Comparison of ENCODE assay signal across 23 mouse cellular contexts in the genomic region with DNA sequence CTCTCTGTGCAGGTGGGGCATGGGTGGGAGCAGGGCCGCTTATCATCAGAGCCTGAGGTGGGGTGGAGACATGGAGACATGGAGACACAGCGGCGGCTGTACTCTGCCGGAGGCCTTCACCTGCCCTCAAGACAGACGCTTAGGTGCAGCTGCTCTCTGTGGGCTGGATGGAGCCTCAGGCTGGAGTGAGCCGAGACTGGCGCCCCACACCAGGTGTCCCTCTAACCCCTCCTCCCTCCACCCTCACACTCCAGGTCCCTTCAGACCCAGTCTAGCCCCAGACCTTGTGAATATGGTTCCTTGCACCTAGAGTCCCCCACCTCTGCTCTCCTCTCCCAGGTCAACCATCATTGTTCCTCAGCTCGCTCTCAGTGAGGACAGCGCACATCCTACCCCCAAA. TPM values are rescaled to one million over a fixed set of nuclear protein-coding genes. Genes with fewer than 3 reads are reported as not detected.
DNase-seq lines count a peak whose midpoint lies in the region; ATAC-seq lines count a peak whose summit lies in the region.
"Had no signal": no experiment of that assay in that cellular context is flagged by ENCODE, and none has a peak within 500 bp of the region (broad histone marks: within the 10 kb centered on the region; RNA-seq: fewer than 3 reads in every experiment).

No protein-coding gene starts in this region.

- H3K36me3 ChIP-seq in embryonic facial prominence, embryonic 15.5 days, result no peaks in the 10 kb centered on the region
- no peaks in the 10 kb centered on the region for H3K36me3 ChIP-seq in embryonic facial prominence, embryonic 10.5 days (replicated peaks)
- H3K36me3 ChIP-seq in hindbrain, embryonic 10.5 days, result no peaks in the 10 kb centered on the region
- H3K36me3 ChIP-seq in hindbrain, embryonic 13.5 days, result no peaks in the 10 kb centered on the region
- H3K36me3 ChIP-seq in midbrain, embryonic 13.5 days, result no peaks in the 10 kb centered on the region
- no peaks in the 10 kb centered on the region for H3K36me3 ChIP-seq in midbrain, embryonic 16.5 days (ENCODE audit: control insufficient read depth, insufficient read depth, low read length)
- H3K36me3 ChIP-seq: embryonic facial prominence, embryonic 12.5 days; G1E; heart, embryonic 15.5 days had no signal

- no peaks in the 10 kb centered on the region for H3K9me3 ChIP-seq in embryonic facial prominence, embryonic 15.5 days (replicated peaks)
- no peaks in the 10 kb centered on the region for H3K9me3 ChIP-seq in embryonic facial prominence, embryonic 10.5 days
- H3K9me3 ChIP-seq in hindbrain, embryonic 10.5 days, result no peaks in the 10 kb centered on the region
- no peaks in the 10 kb centered on the region for H3K9me3 ChIP-seq in hindbrain, embryonic 13.5 days
- H3K9me3 ChIP-seq in midbrain, embryonic 13.5 days, result no peaks in the 10 kb centered on the region
- H3K9me3 ChIP-seq in midbrain, embryonic 16.5 days (replicated peaks; ENCODE audit: control insufficient read depth, low read length, poor library complexity, severe bottlenecking), result no peaks in the 10 kb centered on the region
- H3K9me3 ChIP-seq: embryonic facial prominence, embryonic 12.5 days; G1E; heart, embryonic 15.5 days had no signal

- 79% methylated on average over 9 of the region's 9 CpGs for whole genome bisulfite sequencing in embryonic facial prominence, embryonic 15.5 days
- 88% methylated on average over 9 of the region's 9 CpGs for WGBS in embryonic facial prominence, embryonic 10.5 days
- WGBS in hindbrain, embryonic 10.5 days, result 81% methylated on average over 9 of the region's 9 CpGs
- WGBS in hindbrain, embryonic 13.5 days, result 78% methylated on average over 9 of the region's 9 CpGs
- WGBS in midbrain, embryonic 13.5 days, result 82% methylated on average over 9 of the region's 9 CpGs
- WGBS in midbrain, embryonic 16.5 days, result 86% methylated on average over 9 of the region's 9 CpGs

- no peak for DNase-seq in embryonic facial prominence, embryonic 10.5 days (ENCODE audit: low spot score)
- no peak for DNase-seq in hindbrain, embryonic 10.5 days (ENCODE audit: low spot score)
- no peak for DNase-seq in urinary bladder, postnatal 25 days (ENCODE audit: low spot score)
- DNase-seq: adrenal gland, postnatal 10 days; B cell, adult 2 months; cerebellum, adult 11 months; cerebellum, adult 8-10 months; cerebellum, postnatal 14 days; embryo, embryonic 11 days; gastrocnemius, postnatal 36 days; heart, adult 18-20 months had no signal

- ATAC-seq in embryonic facial prominence, embryonic 15.5 days (ENCODE audit: insufficient number of reproducible peaks, low FRiP score, low TSS enrichment, low read depth), result 0 out of 2 replicates have a peak, but pooled peaks have one; percentile 35
- no peak for ATAC-seq in hindbrain, embryonic 13.5 days (ENCODE audit: low FRiP score)
- peak; percentile 32; the same call in 1 of the 2 replicates for ATAC-seq in midbrain, embryonic 13.5 days
- ATAC-seq in midbrain, embryonic 16.5 days, result no peak
- ATAC-seq: CD4-positive, CD25-positive, alpha-beta regulatory T cell, adult 4 months; forebrain, embryonic 14.5 days; intestine, embryonic 16.5 days had no signal

- H3K9ac ChIP-seq in embryonic facial prominence, embryonic 15.5 days, result no peak overlapping the region
- no peak overlapping the region for H3K9ac ChIP-seq in hindbrain, embryonic 13.5 days
- no peak overlapping the region for H3K9ac ChIP-seq in midbrain, embryonic 13.5 days (replicated peaks)
- no peak overlapping the region for H3K9ac ChIP-seq in midbrain, embryonic 16.5 days (ENCODE audit: low read depth, low read length)
- H3K9ac ChIP-seq: embryonic facial prominence, embryonic 12.5 days; heart, embryonic 15.5 days; hindbrain, embryonic 14.5 days had no signal

- H3K27me3 ChIP-seq in embryonic facial prominence, embryonic 15.5 days, result no peaks in the 10 kb centered on the region
- H3K27me3 ChIP-seq in embryonic facial prominence, embryonic 10.5 days (replicated peaks; ENCODE audit: low read depth, poor library complexity, severe bottlenecking), result no peaks in the 10 kb centered on the region
- no peaks in the 10 kb centered on the region for H3K27me3 ChIP-seq in hindbrain, embryonic 10.5 days (ENCODE audit: insufficient read depth, poor library complexity, severe bottlenecking)
- H3K27me3 ChIP-seq in hindbrain, embryonic 13.5 days, result no peaks in the 10 kb centered on the region
- no peaks in the 10 kb centered on the region for H3K27me3 ChIP-seq in midbrain, embryonic 13.5 days
- H3K27me3 ChIP-seq in midbrain, embryonic 16.5 days (ENCODE audit: control insufficient read depth, insufficient read depth, low read depth, low read length), result no peaks in the 10 kb centered on the region
- H3K27me3 ChIP-seq: embryonic facial prominence, embryonic 12.5 days; heart, embryonic 15.5 days had no signal

- no peak overlapping the region for H3K27ac ChIP-seq in embryonic facial prominence, embryonic 15.5 days (replicated peaks)
- no peak overlapping the region for H3K27ac ChIP-seq in embryonic facial prominence, embryonic 10.5 days (replicated peaks)
- H3K27ac ChIP-seq in hindbrain, embryonic 10.5 days, result peak overlapping the region; percentile 42; the same call in 1 of the 2 replicates
- no peak overlapping the region for H3K27ac ChIP-seq in hindbrain, embryonic 13.5 days
- H3K27ac ChIP-seq in midbrain, embryonic 13.5 days, result no peak overlapping the region
- H3K27ac ChIP-seq in midbrain, embryonic 16.5 days (ENCODE audit: low read length), result no peak overlapping the region
- H3K27ac ChIP-seq: embryonic facial prominence, embryonic 12.5 days; heart, embryonic 15.5 days; hindbrain, embryonic 14.5 days had no signal

- H3K4me3 ChIP-seq in embryonic facial prominence, embryonic 15.5 days (replicated peaks), result no peak overlapping the region
- H3K4me3 ChIP-seq in embryonic facial prominence, embryonic 10.5 days, result no peak overlapping the region
- H3K4me3 ChIP-seq in hindbrain, embryonic 10.5 days, result no peak overlapping the region
- H3K4me3 ChIP-seq in hindbrain, embryonic 13.5 days, result no peak overlapping the region
- no peak overlapping the region for H3K4me3 ChIP-seq in midbrain, embryonic 13.5 days (replicated peaks)
- H3K4me3 ChIP-seq in midbrain, embryonic 16.5 days (ENCODE audit: low read depth, low read length), result no peak overlapping the region
- H3K4me3 ChIP-seq: embryonic facial prominence, embryonic 12.5 days; heart, embryonic 15.5 days had no signal

- peaks cover 15% of the 10 kb centered on the region for H3K4me1 ChIP-seq in embryonic facial prominence, embryonic 15.5 days
- H3K4me1 ChIP-seq in embryonic facial prominence, embryonic 10.5 days, result peaks cover 36% of the 10 kb centered on the region
- H3K4me1 ChIP-seq in hindbrain, embryonic 10.5 days (replicated peaks), result peaks cover 50% of the 10 kb centered on the region
- peaks cover 25% of the 10 kb centered on the region for H3K4me1 ChIP-seq in hindbrain, embryonic 13.5 days (replicated peaks)
- H3K4me1 ChIP-seq in midbrain, embryonic 13.5 days (replicated peaks), result peaks cover 15% of the 10 kb centered on the region; the same call in 1 of the 2 replicates
- H3K4me1 ChIP-seq in midbrain, embryonic 16.5 days (ENCODE audit: control insufficient read depth, insufficient read depth, low read length), result no peaks in the 10 kb centered on the region

- H3K4me2 ChIP-seq in embryonic facial prominence, embryonic 15.5 days (replicated peaks), result no peak overlapping the region
- no peak overlapping the region for H3K4me2 ChIP-seq in hindbrain, embryonic 13.5 days
- no peak overlapping the region for H3K4me2 ChIP-seq in midbrain, embryonic 13.5 days (replicated peaks)
- no peak overlapping the region for H3K4me2 ChIP-seq in midbrain, embryonic 16.5 days (ENCODE audit: low read length)
- H3K4me2 ChIP-seq: embryonic facial prominence, embryonic 12.5 days; heart, embryonic 11.5 days; heart, embryonic 15.5 days; hindbrain, embryonic 14.5 days had no signal

RNA-seq across cellular contexts. Expression of a gene that starts 35.5 kb away (rescaled TPM):
- polyA plus RNA-seq in embryonic facial prominence, embryonic 15.5 days (2015; fragmentation: Nextera tagmentation; extraction: Ambion mirVana), result 138 and 155 TPM in 2 replicates
- polyA plus RNA-seq in embryonic facial prominence, embryonic 10.5 days (2016; fragmentation: Nextera tagmentation; extraction: Ambion mirVana), result 141 and 148 TPM in 2 replicates
- 135 and 146 TPM in 2 replicates for polyA plus RNA-seq in hindbrain, embryonic 10.5 days (2016; fragmentation: Nextera tagmentation; extraction: Ambion mirVana)
- polyA plus RNA-seq in hindbrain, embryonic 13.5 days (2015; fragmentation: Nextera tagmentation; extraction: Ambion mirVana), result 134 TPM in 2 replicates
- 130 and 135 TPM in 2 replicates for polyA plus RNA-seq in midbrain, embryonic 13.5 days (2015; fragmentation: Nextera tagmentation; extraction: Ambion mirVana)
- 122 and 128 TPM in 2 replicates for polyA plus RNA-seq in midbrain, embryonic 16.5 days (2015; fragmentation: Nextera tagmentation; extraction: Ambion mirVana)

RNA-seq across cellular contexts. Expression of a gene that starts 47.1 kb away (rescaled TPM):
- 12.6 and 13.0 TPM in 2 replicates for polyA plus RNA-seq in embryonic facial prominence, embryonic 15.5 days (2015; fragmentation: Nextera tagmentation; extraction: Ambion mirVana)
- 11.3 and 12.5 TPM in 2 replicates for polyA plus RNA-seq in embryonic facial prominence, embryonic 10.5 days (2016; fragmentation: Nextera tagmentation; extraction: Ambion mirVana)
- polyA plus RNA-seq in hindbrain, embryonic 10.5 days (2016; fragmentation: Nextera tagmentation; extraction: Ambion mirVana), result 15.2 and 19.4 TPM in 2 replicates
- polyA plus RNA-seq in hindbrain, embryonic 13.5 days (2015; fragmentation: Nextera tagmentation; extraction: Ambion mirVana), result 17.4 and 18.4 TPM in 2 replicates
- 12.1 and 15.3 TPM in 2 replicates for polyA plus RNA-seq in midbrain, embryonic 13.5 days (2015; fragmentation: Nextera tagmentation; extraction: Ambion mirVana)
- polyA plus RNA-seq in midbrain, embryonic 16.5 days (2015; fragmentation: Nextera tagmentation; extraction: Ambion mirVana), result 14.1 and 14.4 TPM in 2 replicates

Comparison
In these comparisons a context has a peak if more than half of its experiments do, and no peak if none do; other contexts are left out.
1. ATAC-seq: peak in embryonic facial prominence, embryonic 15.5 days (single experiment) and midbrain, embryonic 13.5 days (single experiment); none in hindbrain, embryonic 13.5 days (single experiment) and midbrain, embryonic 16.5 days (single experiment).